Mouse (Mus musculus) granulocyte monocyte progenitor cell, adult 5-6 weeks (primary cell): ENCODE results near the gene Cacna1g. TPM values are rescaled to one million over a fixed set of nuclear protein-coding genes. Genes with fewer than 3 reads are reported as not detected.

ENCODE experiments used
- ATAC-seq: replicated peaks from 2 replicates; pipeline ENCODE4 v1.8.0; 2016; ENCODE audit warnings: mild to moderate bottlenecking, moderate TSS enrichment, inconsistent platforms; ENCODE audit not compliant: poor library complexity, severe bottlenecking
- total RNA-seq, 2 experiments: library from RNA; stranded (forward) in 1 of 2; stranded (reverse) in 1 of 2; fragments of 200-712, 200-1000 nt in 1 of 2; fragments of >200 nt in 1 of 2; fragmentation: Nextera tagmentation in 1 of 2; gene quantifications; 2 replicates each; pipeline ENCODE4 v1.2.3; 2014 to 2017

The Cacna1g gene
- total RNA-seq, 2 experiments from 2014 or later = not detected

- no peak for ATAC-seq
Observed at GRCm38 (mm10) chr11:94451091-94451773, 22.8 kb downstream of the Cacna1g start.

- ATAC-seq = no peak
Observed at GRCm38 (mm10) chr11:94449886-94450285, 24.1 kb downstream of the Cacna1g start.

GRCm38 (mm10) chr11:94449239-94449638 lies 24.8 kb downstream of the Cacna1g start:
- no peak for ATAC-seq

GRCm38 (mm10) chr11:94447017-94447416 lies 27.0 kb downstream of the Cacna1g start:
- ATAC-seq = no peak

GRCm38 (mm10) chr11:94445300-94445699 lies 28.7 kb downstream of the Cacna1g start:
- ATAC-seq = no peak

GRCm38 (mm10) chr11:94444829-94445228 lies 29.2 kb downstream of the Cacna1g start:
- ATAC-seq = no peak

GRCm38 (mm10) chr11:94441752-94442151 lies 32.2 kb downstream of the Cacna1g start:
- no peak for ATAC-seq

- ATAC-seq = no peak
Observed at GRCm38 (mm10) chr11:94441122-94441521, 32.9 kb downstream of the Cacna1g start.

GRCm38 (mm10) chr11:94440421-94440820 lies 33.6 kb downstream of the Cacna1g start:
- no peak for ATAC-seq

GRCm38 (mm10) chr11:94429011-94429651 lies 44.9 kb downstream of the Cacna1g start:
- ATAC-seq = no peak

- ATAC-seq = no peak
Observed at GRCm38 (mm10) chr11:94428091-94428835, 45.7 kb downstream of the Cacna1g start.

GRCm38 (mm10) chr11:94425656-94426055 lies 48.3 kb downstream of the Cacna1g start:
- no peak for ATAC-seq

- no peak for ATAC-seq
Observed at GRCm38 (mm10) chr11:94425215-94425614, 48.8 kb downstream of the Cacna1g start.

- ATAC-seq = no peak
Observed at GRCm38 (mm10) chr11:94424380-94424779, 49.6 kb downstream of the Cacna1g start.

GRCm38 (mm10) chr11:94423855-94424254 lies 50.1 kb downstream of the Cacna1g start:
- no peak for ATAC-seq

- no peak for ATAC-seq
Observed at GRCm38 (mm10) chr11:94420991-94421390, 53.0 kb downstream of the Cacna1g start.

- ATAC-seq = no peak
Observed at GRCm38 (mm10) chr11:94420325-94420724, 53.7 kb downstream of the Cacna1g start.

GRCm38 (mm10) chr11:94419004-94419727 lies 54.8 kb downstream of the Cacna1g start:
- ATAC-seq = no peak

GRCm38 (mm10) chr11:94414042-94414441 lies 60.0 kb downstream of the Cacna1g start:
- no peak for ATAC-seq

GRCm38 (mm10) chr11:94413516-94413915 lies 60.5 kb downstream of the Cacna1g start:
- no peak for ATAC-seq
